Mouse (Mus musculus): ENCODE measurements around the gene Prkrip1. TPM values are rescaled to one million over a fixed set of nuclear protein-coding genes. Genes with fewer than 3 reads are reported as not detected.
"Not testable (repeated sequence)": the region's sequence is repeated elsewhere in the genome, so short reads cannot be mapped to it uniquely, and the experiment has no call there.

The Prkrip1 gene
- polyA plus RNA-seq, 1 experiment from 2014 or later: 66.0 TPM

DNA sequence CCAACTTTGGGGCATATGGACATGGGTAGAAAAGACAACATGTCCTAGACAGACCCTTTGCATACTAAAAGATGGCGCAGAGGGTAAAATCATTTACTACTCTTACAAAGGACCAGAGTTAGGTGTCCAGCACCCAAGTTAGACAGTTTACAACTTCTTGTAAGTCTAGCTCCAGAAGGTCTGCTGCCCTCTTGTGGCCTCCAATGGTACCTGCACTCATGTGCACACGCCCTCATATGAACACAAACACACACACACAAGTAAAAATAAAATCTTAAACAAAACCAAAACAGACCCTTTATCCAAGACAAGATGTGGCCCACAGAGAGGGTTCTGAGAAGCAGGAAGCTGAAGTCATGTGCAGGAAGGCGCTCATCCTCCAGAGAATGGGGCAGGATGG is 30.7 kb downstream of the Prkrip1 start:
- WGBS: 96% methylated on average over 3 of the region's 3 CpGs
- DNase-seq (ENCODE audit: low spot score): no peak
- H3K27ac ChIP-seq: no peak overlapping the region

DNA sequence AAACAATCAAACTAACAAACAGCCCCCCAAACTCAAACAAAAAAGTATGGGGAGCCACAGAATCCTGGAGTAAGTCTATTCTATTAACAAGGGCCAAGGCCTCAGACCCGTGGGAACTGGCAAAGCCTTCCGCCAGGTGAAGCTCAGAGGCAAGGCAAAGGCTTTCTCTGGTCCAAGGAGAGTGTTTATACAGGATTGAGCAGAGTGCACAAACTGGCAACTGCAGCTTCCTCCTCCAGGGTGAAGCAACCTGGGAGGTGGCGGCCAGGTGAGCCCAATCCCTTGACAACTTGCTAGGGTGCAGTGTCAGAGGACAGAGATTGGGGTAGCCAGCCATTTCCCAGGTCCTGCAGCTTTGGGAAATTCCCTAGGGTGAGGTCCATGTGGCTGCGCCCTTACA is 31.5 kb downstream of the Prkrip1 start:
- peaks cover 18% of the 10 kb centered on the region for H3K4me1 ChIP-seq
- H3K36me3 ChIP-seq: peaks cover 6% of the 10 kb centered on the region; the same call in 1 of the 2 replicates
- H3K9me3 ChIP-seq (replicated peaks): no peaks in the 10 kb centered on the region
- 91% methylated on average over 4 of the region's 4 CpGs for WGBS
- H3K27me3 ChIP-seq (ENCODE audit: low read depth, poor library complexity, severe bottlenecking): peaks cover 8% of the 10 kb centered on the region; the same call in 1 of the 2 replicates
- no peak overlapping the region for H3K27ac ChIP-seq
- H3K4me3 ChIP-seq: no peak overlapping the region
- DNase-seq (ENCODE audit: low spot score): no peak

More for the DNA sequence above, 30.7 kb downstream of the Prkrip1 start:
- H3K4me1 ChIP-seq: peaks cover 18% of the 10 kb centered on the region
- H3K9me3 ChIP-seq (replicated peaks): no peaks in the 10 kb centered on the region
- H3K27me3 ChIP-seq (ENCODE audit: low read depth, poor library complexity, severe bottlenecking): peaks cover 8% of the 10 kb centered on the region; the same call in 1 of the 2 replicates
- H3K4me3 ChIP-seq: no peak overlapping the region
- H3K36me3 ChIP-seq: peaks cover 6% of the 10 kb centered on the region; the same call in 1 of the 2 replicates

DNA sequence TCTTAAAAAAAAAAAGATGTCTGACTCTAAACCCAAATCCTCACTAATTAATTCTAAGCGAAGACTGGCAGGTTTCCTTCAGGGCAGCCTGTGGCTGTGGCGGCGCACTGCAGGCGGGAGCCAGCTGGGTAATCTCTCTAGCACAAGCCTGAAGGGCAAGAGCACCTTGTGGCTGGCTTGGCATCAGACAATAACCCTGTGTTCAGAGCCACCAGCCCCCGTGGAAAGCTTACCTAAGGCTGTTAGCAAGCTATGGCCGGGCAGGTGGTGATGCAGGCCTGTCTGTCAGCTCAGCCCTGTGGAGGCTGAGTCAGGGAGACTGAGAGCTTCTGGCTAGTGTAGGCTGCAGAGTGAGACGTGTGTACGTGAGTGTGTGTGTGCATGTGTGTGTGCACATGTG is 33.5 kb downstream of the Prkrip1 start:
- Histone ChIP-seq H3K27ac (no peak overlapping the region), H3K4me1 (peaks cover 4% of the 10 kb centered on the region), H3K4me3 (no peak overlapping the region), H3K9me3 (replicated peaks) (no peaks in the 10 kb centered on the region), H3K36me3 (peaks cover 6% of the 10 kb centered on the region; the same call in 1 of the 2 replicates), H3K27me3 (ENCODE audit: low read depth, poor library complexity, severe bottlenecking) (no peaks in the 10 kb centered on the region)
- 88% methylated on average over 8 of the region's 8 CpGs for WGBS
- DNase-seq (ENCODE audit: low spot score): no peak

DNA sequence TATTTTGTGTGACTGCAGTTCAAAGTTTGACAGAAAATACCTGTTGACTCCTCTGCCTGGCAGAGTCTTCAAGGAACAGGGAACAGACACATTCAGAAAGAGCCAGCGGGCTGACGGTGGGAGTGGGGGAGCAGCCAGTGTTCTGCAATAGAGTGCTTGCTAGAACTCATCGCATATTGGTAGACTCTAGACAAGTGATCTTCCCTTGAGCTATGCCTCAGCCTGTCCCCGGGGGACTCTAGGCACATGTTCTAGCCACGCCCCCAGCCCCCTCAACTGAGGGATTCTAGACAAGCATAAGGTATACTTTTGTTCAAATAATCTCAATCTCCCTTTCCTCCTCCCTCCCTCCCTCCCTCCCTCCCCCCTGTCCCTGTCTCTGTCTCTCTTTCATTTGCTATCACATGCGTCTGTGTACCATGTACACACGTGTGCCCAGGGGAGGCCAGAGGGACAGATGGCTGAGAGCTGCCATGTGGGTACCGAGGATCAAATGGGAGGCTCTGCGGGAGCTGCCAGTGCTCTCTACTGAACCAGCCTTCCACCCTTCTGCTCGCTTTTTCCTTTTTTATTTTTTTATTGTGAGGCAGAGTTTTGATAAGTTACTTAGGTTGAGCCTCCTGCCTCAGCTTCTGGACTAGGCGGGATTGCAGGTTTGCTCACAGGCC is 34.8 kb downstream of the Prkrip1 start:
- no peak overlapping the region for H3K4me3 ChIP-seq
- no peaks in the 10 kb centered on the region for H3K4me1 ChIP-seq
- no peaks in the 10 kb centered on the region for H3K27me3 ChIP-seq (ENCODE audit: low read depth, poor library complexity, severe bottlenecking)
- H3K36me3 ChIP-seq: peaks cover 6% of the 10 kb centered on the region; the same call in 1 of the 2 replicates
- no peak for DNase-seq (ENCODE audit: low spot score)
- H3K27ac ChIP-seq: no peak overlapping the region
- WGBS: 85% methylated on average over 11 of the region's 11 CpGs
- H3K9me3 ChIP-seq (replicated peaks): no peaks in the 10 kb centered on the region

DNA sequence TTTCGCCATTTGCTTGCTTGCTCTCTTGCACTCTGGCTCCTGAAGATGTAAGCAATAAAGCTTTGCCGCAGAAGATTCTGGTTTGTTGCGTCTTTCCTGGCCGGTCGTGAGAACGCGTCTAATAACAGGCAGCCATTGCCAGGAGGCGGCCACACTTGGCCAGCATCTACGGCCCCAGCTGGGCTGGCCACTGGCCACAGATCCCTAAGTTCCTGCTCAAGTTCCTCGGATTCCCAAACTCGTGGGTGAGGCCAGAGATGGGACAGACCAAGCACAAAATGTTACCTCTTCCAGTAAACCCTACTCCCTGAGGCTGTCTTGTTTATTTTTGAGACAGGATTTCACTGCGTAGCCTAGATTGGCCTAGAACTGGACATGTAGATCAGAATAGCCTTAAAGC is 38.7 kb downstream of the Prkrip1 start:
- H3K27me3 ChIP-seq (ENCODE audit: low read depth, poor library complexity, severe bottlenecking); H3K4me1 ChIP-seq; H3K36me3 ChIP-seq; H3K9me3 ChIP-seq (replicated peaks); H3K27ac ChIP-seq; H3K4me3 ChIP-seq; DNase-seq (ENCODE audit: low spot score): not testable (repeated sequence)
- 92% methylated on average over 11 of the region's 12 CpGs for WGBS

DNA sequence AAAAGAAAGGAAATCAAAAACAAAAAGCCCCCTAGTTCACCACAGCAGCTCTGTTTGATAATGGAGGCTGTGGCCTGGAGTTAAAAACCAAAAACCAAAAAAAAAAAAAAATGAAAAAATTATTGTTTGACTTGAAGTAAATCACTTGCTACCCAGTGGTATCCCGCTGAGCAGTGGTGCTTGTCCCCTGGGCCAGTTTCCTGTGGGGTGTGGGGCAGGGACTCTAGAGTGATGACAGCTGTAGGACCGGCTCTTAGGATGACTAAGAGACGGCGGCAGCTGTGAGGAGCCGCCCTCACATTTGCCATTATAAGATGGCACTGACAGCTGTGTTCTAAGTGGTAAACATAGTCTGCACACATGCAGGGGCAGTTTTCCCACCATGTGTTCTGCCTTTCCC is 43.4 kb downstream of the Prkrip1 start:
- H3K36me3 ChIP-seq: no peaks in the 10 kb centered on the region
- no peaks in the 10 kb centered on the region for H3K4me1 ChIP-seq
- WGBS: 89% methylated on average over 5 of the region's 5 CpGs
- H3K9me3 ChIP-seq (replicated peaks): no peaks in the 10 kb centered on the region
- no peak for DNase-seq (ENCODE audit: low spot score)
- H3K27me3 ChIP-seq (ENCODE audit: low read depth, poor library complexity, severe bottlenecking): no peaks in the 10 kb centered on the region
- H3K4me3 ChIP-seq: no peak overlapping the region
- H3K27ac ChIP-seq: no peak overlapping the region

DNA sequence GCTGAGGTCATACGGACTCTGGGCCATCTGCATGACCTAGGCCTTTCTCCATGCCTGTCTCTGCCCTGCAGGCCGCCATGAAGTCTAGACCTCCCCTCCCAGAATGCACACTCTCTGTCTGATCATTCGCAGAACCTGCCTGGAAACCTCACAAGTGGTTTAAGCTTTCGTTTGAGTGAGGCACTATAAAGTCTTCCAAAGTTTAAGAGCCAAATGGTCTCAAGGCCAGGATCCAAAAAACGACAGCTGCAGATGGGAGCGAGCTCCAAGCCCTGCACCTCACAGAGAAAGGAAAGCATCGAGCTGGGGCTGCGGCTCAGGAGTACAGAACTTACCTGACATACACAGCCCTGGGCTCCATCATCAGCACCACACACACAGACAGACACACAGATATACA is 46.4 kb downstream of the Prkrip1 start:
- no peak for DNase-seq (ENCODE audit: low spot score)
- no peaks in the 10 kb centered on the region for H3K36me3 ChIP-seq
- 86% methylated on average over 8 of the region's 8 CpGs for WGBS
- no peak overlapping the region for H3K27ac ChIP-seq
- H3K27me3 ChIP-seq (ENCODE audit: low read depth, poor library complexity, severe bottlenecking): no peaks in the 10 kb centered on the region
- no peaks in the 10 kb centered on the region for H3K9me3 ChIP-seq (replicated peaks)
- H3K4me1 ChIP-seq: no peaks in the 10 kb centered on the region
- H3K4me3 ChIP-seq: no peak overlapping the region

DNA sequence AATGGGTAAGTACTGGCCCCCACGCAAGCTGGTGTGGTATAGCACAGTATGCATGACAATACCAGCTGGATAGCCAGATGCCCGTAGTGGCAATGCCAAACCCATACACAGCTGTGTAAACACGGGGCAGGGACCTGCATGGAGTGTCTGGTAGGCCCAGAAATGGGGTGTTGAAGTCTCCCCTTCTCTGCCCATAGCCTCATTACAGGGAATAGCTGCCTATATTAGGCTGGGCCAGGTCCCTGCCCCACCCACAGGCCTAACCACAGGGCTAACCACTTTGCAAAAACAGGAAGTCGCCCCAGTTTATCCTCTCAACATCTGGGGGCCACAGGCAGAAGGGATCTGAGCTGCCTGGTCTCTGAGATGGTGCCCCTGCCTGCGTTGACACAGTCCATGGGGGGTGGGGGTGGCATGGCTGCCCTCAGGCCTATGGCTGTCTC is 49.6 kb downstream of the Prkrip1 start:
- H3K4me1 ChIP-seq; H3K27me3 ChIP-seq (ENCODE audit: low read depth, poor library complexity, severe bottlenecking); H3K27ac ChIP-seq; H3K9me3 ChIP-seq (replicated peaks); DNase-seq (ENCODE audit: low spot score); H3K4me3 ChIP-seq; H3K36me3 ChIP-seq: not testable (repeated sequence)
- 74% methylated on average over 5 of the region's 5 CpGs for WGBS

DNA sequence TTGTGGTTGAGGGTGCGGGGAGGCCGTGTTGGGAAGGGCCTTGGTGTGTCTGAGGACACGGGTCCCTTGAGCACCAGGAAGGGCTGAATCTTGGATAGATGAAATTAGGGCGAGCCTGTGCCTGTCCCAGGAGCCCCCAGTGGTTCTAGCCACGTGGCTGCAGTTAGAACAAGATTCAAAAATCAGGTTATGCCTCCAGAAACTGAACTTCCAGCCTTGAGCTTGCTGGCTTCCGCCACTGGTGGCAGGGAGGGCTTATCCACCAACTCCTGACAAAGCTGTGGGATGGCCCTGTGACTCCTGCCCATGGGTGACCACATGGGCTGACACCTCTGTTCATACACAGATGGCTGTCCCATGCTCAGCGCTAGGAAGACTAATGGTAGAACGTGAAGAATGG is 51.1 kb downstream of the Prkrip1 start:
- H3K36me3 ChIP-seq: no peaks in the 10 kb centered on the region
- no peaks in the 10 kb centered on the region for H3K9me3 ChIP-seq (replicated peaks)
- 74% methylated on average over 8 of the region's 8 CpGs for WGBS
- no peak for DNase-seq (ENCODE audit: low spot score)
- H3K27ac ChIP-seq: no peak overlapping the region
- H3K4me1 ChIP-seq: no peaks in the 10 kb centered on the region
- H3K4me3 ChIP-seq: no peak overlapping the region
- H3K27me3 ChIP-seq (ENCODE audit: low read depth, poor library complexity, severe bottlenecking): no peaks in the 10 kb centered on the region

DNA sequence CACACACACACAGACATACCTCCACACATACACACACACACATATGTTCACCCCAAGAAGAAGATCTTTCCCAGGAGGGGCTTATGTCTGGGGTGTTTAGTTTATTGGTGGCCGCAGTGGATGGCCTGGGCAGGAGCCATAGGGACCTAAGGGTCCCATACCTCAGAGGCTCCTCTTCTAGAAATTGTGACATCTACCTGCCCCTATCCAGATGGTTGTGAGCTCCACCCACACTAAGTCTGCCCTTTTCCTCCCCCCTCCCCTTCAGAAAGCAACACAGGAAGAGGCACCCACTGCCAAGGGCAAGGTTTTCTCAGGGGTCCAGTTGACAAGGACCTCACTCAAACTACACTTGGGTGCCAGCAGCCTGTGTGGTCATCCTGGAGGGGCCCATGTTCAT is 51.8 kb downstream of the Prkrip1 start:
- peaks cover 6% of the 10 kb centered on the region for H3K36me3 ChIP-seq
- no peaks in the 10 kb centered on the region for H3K27me3 ChIP-seq (ENCODE audit: low read depth, poor library complexity, severe bottlenecking)
- H3K9me3 ChIP-seq (replicated peaks): no peaks in the 10 kb centered on the region
- H3K27ac ChIP-seq: no peak overlapping the region
- H3K4me1 ChIP-seq: no peaks in the 10 kb centered on the region
- no peak for DNase-seq (ENCODE audit: low spot score)
- 100% methylated on average over 1 of the region's 1 CpGs for WGBS
- H3K4me3 ChIP-seq: no peak overlapping the region

DNA sequence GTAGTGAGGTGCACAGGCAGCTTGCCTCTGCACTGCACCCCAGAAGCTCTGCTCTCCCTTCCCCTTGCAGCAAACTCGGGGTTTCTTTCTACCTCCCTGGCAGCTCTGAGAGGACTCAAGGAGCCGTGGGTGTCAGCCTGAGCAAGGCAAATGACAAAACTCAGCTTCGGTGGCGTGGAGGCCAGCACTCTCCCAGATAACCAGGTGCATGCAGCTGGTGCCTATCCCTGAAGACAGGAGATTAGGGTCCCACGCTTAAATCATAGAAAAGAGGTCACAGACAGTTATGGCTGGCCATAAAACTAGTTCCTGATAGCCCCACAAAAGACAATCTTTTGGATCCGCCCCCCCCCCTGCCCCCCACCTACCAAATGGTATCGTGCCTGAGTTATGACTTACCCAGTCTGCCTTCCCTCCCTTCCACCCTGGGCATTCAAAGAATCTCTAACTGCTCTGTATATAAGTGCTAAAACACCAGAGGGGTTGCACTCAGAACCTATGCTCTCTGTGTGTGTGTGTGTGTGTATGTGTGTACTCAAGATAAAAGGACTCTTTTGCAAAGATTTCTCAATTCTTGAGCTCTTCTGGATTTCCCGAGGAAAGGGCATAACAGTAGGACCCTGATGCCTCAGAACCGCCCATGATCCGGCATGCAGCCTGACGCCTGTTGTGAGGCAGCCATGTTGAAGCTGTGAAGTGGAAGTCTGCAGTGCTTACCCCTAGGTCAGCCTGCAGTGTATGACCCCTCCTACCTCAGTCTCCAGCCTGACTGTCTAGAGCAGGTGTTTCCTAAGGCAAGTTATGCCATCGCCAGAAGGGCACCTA is 53.9 kb downstream of the Prkrip1 start:
- peaks cover 26% of the 10 kb centered on the region for H3K36me3 ChIP-seq
- H3K27me3 ChIP-seq (ENCODE audit: low read depth, poor library complexity, severe bottlenecking): no peaks in the 10 kb centered on the region
- 75% methylated on average over 12 of the region's 12 CpGs for WGBS
- H3K27ac ChIP-seq: no peak overlapping the region
- no peaks in the 10 kb centered on the region for H3K9me3 ChIP-seq (replicated peaks)
- DNase-seq (ENCODE audit: low spot score): no peak
- H3K4me1 ChIP-seq: no peaks in the 10 kb centered on the region
- no peak overlapping the region for H3K4me3 ChIP-seq

DNA sequence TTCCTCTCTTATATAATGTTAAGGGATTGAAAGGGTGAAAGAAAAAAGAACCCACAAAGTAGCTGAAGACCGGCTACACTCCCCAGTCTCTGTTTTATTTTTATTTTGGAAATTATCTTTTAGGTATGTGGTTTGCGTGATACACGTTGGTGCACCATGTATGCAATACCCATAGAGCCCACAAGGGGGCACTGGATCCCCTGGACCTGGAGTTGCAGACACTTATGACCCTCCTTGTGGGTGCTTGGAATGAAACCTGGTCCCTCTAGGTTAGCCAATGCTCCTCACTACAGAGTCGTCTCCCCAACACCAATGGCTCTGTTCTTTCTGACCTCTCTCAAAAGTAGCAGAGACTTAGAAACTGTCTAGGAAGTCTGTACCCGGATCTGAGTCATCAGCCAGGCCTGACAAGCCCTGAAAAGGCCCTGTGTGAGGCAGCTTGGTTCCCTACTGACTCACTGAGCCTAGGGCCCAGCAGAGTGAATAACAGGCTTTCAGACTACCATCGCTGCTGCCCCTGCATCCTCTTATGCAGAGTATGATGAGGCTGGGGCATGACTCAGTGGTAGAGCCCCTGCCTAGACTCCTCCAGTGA is 55.5 kb downstream of the Prkrip1 start:
- WGBS: 88% methylated on average over 6 of the region's 6 CpGs
- Histone ChIP-seq H3K27ac (no peak overlapping the region), H3K4me3 (no peak overlapping the region), H3K4me1 (no peaks in the 10 kb centered on the region), H3K9me3 (replicated peaks) (no peaks in the 10 kb centered on the region), H3K36me3 (peaks cover 41% of the 10 kb centered on the region), H3K27me3 (ENCODE audit: low read depth, poor library complexity, severe bottlenecking) (no peaks in the 10 kb centered on the region)
- no peak for DNase-seq (ENCODE audit: low spot score)

DNA sequence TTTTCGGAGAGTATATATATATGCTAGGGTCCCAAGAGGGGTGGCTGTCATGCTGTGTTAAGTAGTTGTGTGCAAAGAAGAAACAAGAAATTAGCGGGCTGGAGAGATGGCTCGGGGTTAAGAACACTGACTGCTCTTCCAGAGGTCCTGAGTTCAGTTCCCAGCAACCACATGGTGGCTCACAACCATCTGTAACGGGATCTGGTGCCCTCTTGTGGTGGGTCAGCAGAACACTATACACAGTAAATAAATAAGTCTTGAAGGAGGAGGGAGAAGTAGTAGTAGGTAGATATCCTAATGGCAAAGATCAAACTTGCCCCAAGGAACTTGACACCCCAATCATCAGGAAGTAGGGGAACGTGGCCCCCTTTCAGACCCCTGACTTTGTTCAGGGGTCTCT is 56.0 kb downstream of the Prkrip1 start:
- H3K4me1 ChIP-seq: no peaks in the 10 kb centered on the region
- H3K36me3 ChIP-seq: peaks cover 45% of the 10 kb centered on the region
- WGBS: 85% methylated on average over 5 of the region's 5 CpGs
- no peaks in the 10 kb centered on the region for H3K27me3 ChIP-seq (ENCODE audit: low read depth, poor library complexity, severe bottlenecking)
- no peak for DNase-seq (ENCODE audit: low spot score)
- no peak overlapping the region for H3K27ac ChIP-seq
- no peaks in the 10 kb centered on the region for H3K9me3 ChIP-seq (replicated peaks)
- no peak overlapping the region for H3K4me3 ChIP-seq

Measured in limb, embryonic 10.5 days (tissue).